In genomic region chr5:21175132-21176112, GRCm38 (mm10) we compare ENCODE assay signal across 8 mouse cellular contexts. TPM values are rescaled to one million over a fixed set of nuclear protein-coding genes. Genes with fewer than 3 reads are reported as not detected.
DNase-seq lines count a peak whose midpoint lies in the region; ATAC-seq and TF ChIP-seq lines count a peak whose summit lies in the region.

No protein-coding gene starts in this region.

- H3K27ac ChIP-seq in kidney, adult 2 months (ENCODE audit: insufficient read depth, low read depth, low read length), result peak overlapping the region; percentile 18; the same call in 1 of the 2 replicates
- peak overlapping the region; percentile 30; the same call in 1 of the 2 replicates for H3K27ac ChIP-seq in midbrain, embryonic 12.5 days (replicated peaks)

- peak; percentile 72; the same call in 1 of the 2 replicates for ATAC-seq in midbrain, embryonic 12.5 days (ENCODE audit: low FRiP score, low read depth)
- ATAC-seq in megakaryocyte-erythroid progenitor cell, adult 5-6 weeks (replicated peaks; ENCODE audit: low FRiP score, low TSS enrichment, poor library complexity, severe bottlenecking), result no peak
- ATAC-seq in monocyte, adult 5-6 weeks (replicated peaks; ENCODE audit: insufficient number of reproducible peaks, low FRiP score, low TSS enrichment, poor library complexity, severe bottlenecking), result no peak

- peak; percentile 55 for DNase-seq in kidney, adult 2 months
- no peak for DNase-seq in kidney, postnatal 10 days
- DNase-seq in brain, adult 2 months (ENCODE audit: low read depth, low spot score), result peak; percentile 45
- DNase-seq in forelimb bud, embryonic 11.5 days (ENCODE audit: low read depth, low spot score), result peak; percentile 42
- DNase-seq in adrenal gland, adult 8-10 months, result no peak

- no peaks in the 10 kb centered on the region for H3K36me3 ChIP-seq in kidney, adult 2 months (ENCODE audit: control insufficient read depth, insufficient read depth, low read length)
- H3K36me3 ChIP-seq in midbrain, embryonic 12.5 days, result no peaks in the 10 kb centered on the region

- H3K27me3 ChIP-seq in kidney, adult 2 months (replicated peaks; ENCODE audit: control insufficient read depth, insufficient read depth, low read length), result no peaks in the 10 kb centered on the region
- H3K27me3 ChIP-seq in midbrain, embryonic 12.5 days, result 0 out of 2 replicates have a peak, but pooled peaks cover 4% of the 10 kb centered on the region

- H3K9me3 ChIP-seq in midbrain, embryonic 12.5 days, result 0 out of 2 replicates have a peak, but pooled peaks cover 5% of the 10 kb centered on the region

- no peak for TF ChIP-seq POLR2A in kidney, adult 2 months (IDR thresholded peaks at IDR 0.05; ENCODE audit: low read depth, low read length)

- 43% methylated on average over 9 of the region's 9 CpGs for WGBS in kidney, adult 2 months
- WGBS in midbrain, embryonic 12.5 days, result 19% methylated on average over 9 of the region's 9 CpGs

- H3K9ac ChIP-seq in midbrain, embryonic 12.5 days (replicated peaks), result no peak overlapping the region

- no peak overlapping the region for H3K4me3 ChIP-seq in kidney, adult 2 months (ENCODE audit: insufficient read depth, low read depth, low read length)
- H3K4me3 ChIP-seq in midbrain, embryonic 12.5 days, result no peak overlapping the region

- peaks cover 3% of the 10 kb centered on the region; the same call in 1 of the 2 replicates for H3K4me1 ChIP-seq in kidney, adult 2 months (ENCODE audit: control insufficient read depth, insufficient read depth, low read length)
- H3K4me1 ChIP-seq in midbrain, embryonic 12.5 days, result peaks cover 9% of the 10 kb centered on the region

- no peak for TF ChIP-seq CTCF in kidney, adult 2 months (conservative IDR thresholded peaks at IDR 0.05; ENCODE audit: insufficient read depth, insufficient read length, low read depth, low read length)

- H3K4me2 ChIP-seq in midbrain, embryonic 12.5 days (replicated peaks), result no peak overlapping the region

RNA-seq across cellular contexts. Expression of gene Gsap, which starts 10.6 kb away (rescaled TPM):
- polyA plus RNA-seq in kidney, adult 2 months (2012; rRNA removed), result 3.3 and 3.7 TPM in 2 replicates
- polyA plus RNA-seq in midbrain, embryonic 12.5 days (2016; fragmentation: Nextera tagmentation; extraction: Ambion mirVana), result 3.5 and 3.7 TPM in 2 replicates
- 1.5 and 2.6 TPM in 2 replicates for total RNA-seq in megakaryocyte-erythroid progenitor cell, adult 5-6 weeks (2014; fragmentation: Nextera tagmentation)
- total RNA-seq in megakaryocyte-erythroid progenitor cell, adult 5-6 weeks (2017), result 1.1 and 1.3 TPM in 2 replicates
- total RNA-seq in monocyte, adult 5-6 weeks (2017), result 194 to 271 TPM (median 196 TPM) in 3 replicates
- 10 to 100 TPM in 2 of 4 experiments, 1 to 10 TPM in 2; 5.7 to 13.5 (median 9.9) TPM for total RNA-seq in adrenal gland, adult 8-10 months (2022)

Comparison
In these comparisons a context has a peak if more than half of its experiments do, and no peak if none do; other contexts are left out.
1. DNase-seq: peak in kidney, adult 2 months (single experiment), brain, adult 2 months (single experiment) and forelimb bud, embryonic 11.5 days (single experiment); none in kidney, postnatal 10 days (single experiment) and adrenal gland, adult 8-10 months (single experiment).
2. RNA of gene Gsap, which starts 10.6 kb away (total RNA-seq): 194 to 271 TPM in monocyte, adult 5-6 weeks; 5.7 to 13.5 TPM in adrenal gland, adult 8-10 months and 1.1 to 2.6 TPM in megakaryocyte-erythroid progenitor cell, adult 5-6 weeks; every median in the first group is over 10 times any median in the second.